Mouse (Mus musculus) intestine, postnatal 0 days (tissue): ENCODE data around the gene Srsf12. TPM values are rescaled to one million over a fixed set of nuclear protein-coding genes. Genes with fewer than 3 reads are reported as not detected.
A peak's percentile ranks its signal among the peaks of the same experiment; 100 is the strongest.

Experiments used
- ATAC-seq: fragments of 200-750 bp; cut with Nextera tagmentation; 2 replicates; pipeline ENCODE4 v1.8.0; 2017; ENCODE audit warnings: mild to moderate bottlenecking, moderate TSS enrichment, moderate library complexity
- H3K27ac ChIP-seq: fragments of 300-500 bp; sonication (generic); 2 replicates; pipeline ENCODE4 v1.5.1; 2014; ENCODE audit warnings: mild to moderate bottlenecking, low read depth, low read length, moderate library complexity
- H3K27me3 ChIP-seq: fragments of 300-500 bp; sonication (generic); replicated peaks from 2 replicates; pipeline ENCODE4 v1.6.1; 2014; ENCODE audit warnings: low read length, mixed read lengths; ENCODE audit not compliant: control insufficient read depth, insufficient read depth
- H3K36me3 ChIP-seq: fragments of 300-500 bp; sonication (generic); 2 replicates; pipeline ENCODE4 v1.6.1; 2014; ENCODE audit warnings: mild to moderate bottlenecking, moderate library complexity; ENCODE audit not compliant: control insufficient read depth, insufficient read depth
- H3K4me1 ChIP-seq: fragments of 300-500 bp; sonication (generic); replicated peaks from 2 replicates; pipeline ENCODE4 v1.6.1; 2014; ENCODE audit warnings: antibody characterized with exemption, low read length, mixed read lengths; ENCODE audit not compliant: control insufficient read depth, insufficient read depth
- H3K4me2 ChIP-seq: fragments of 300-500 bp; sonication (generic); replicated peaks from 2 replicates; pipeline ENCODE4 v1.6.1; 2014; ENCODE audit warnings: low read depth, mild to moderate bottlenecking, moderate library complexity
- H3K4me3 ChIP-seq: fragments of 300-500 bp; sonication (generic); 2 replicates; pipeline ENCODE4 v1.5.1; 2014; ENCODE audit warnings: low read depth, low read length
- H3K9ac ChIP-seq: fragments of 300-500 bp; sonication (generic); 2 replicates; pipeline ENCODE4 v1.6.1; 2014; ENCODE audit warnings: mild to moderate bottlenecking, low read depth, low read length
- H3K9me3 ChIP-seq: fragments of 300-500 bp; sonication (generic); 2 replicates; pipeline ENCODE4 v1.6.1; 2016; ENCODE audit warnings: mixed run types; ENCODE audit not compliant: control insufficient read depth
- CTCF ChIP-seq: sonication (generic); IDR thresholded peaks from 2 replicates; pipeline ENCODE4 v1.5.1; 2016; ENCODE audit warnings: low read depth, mild to moderate bottlenecking, control low read depth, antibody characterized with exemption, moderate library complexity
- WGBS: fragments of 180-500 bp; shearing (Covaris S2); extraction: QIAGEN DNeasy Blood & Tissue Kit; methylation state at CpG from one replicate; pipeline ENCODE4 v1.1.7; 2014; 5-methylcytosine and 5-hydroxymethylcytosine counted together
- polyA plus RNA-seq: library from polyadenylated mRNA; unstranded; fragments of >200 nt; fragmentation: Nextera tagmentation; extraction: Ambion mirVana; gene quantifications from 2 replicates; pipeline ENCODE4 v1.2.1, GENCODE M21; 2015

Srsf12 gene
- polyA plus RNA-seq, 1 experiment from 2014 or later, result 2.0 TPM

- no peaks in the 10 kb centered on the region for H3K9me3 ChIP-seq
These were observed 10.7 kb upstream of the Srsf12 start for GRCm38 (mm10) chr4:33198117-33198516.

GRCm38 (mm10) chr4:33204682-33205081 lies 4.1 kb upstream of the Srsf12 start:
- ATAC-seq, result no peak
- no peaks in the 10 kb centered on the region for H3K9me3 ChIP-seq
- WGBS, result 9% methylated on average over 4 of the region's 4 CpGs
- H3K27me3 ChIP-seq, result no peaks in the 10 kb centered on the region
- no peaks in the 10 kb centered on the region for H3K36me3 ChIP-seq
- H3K4me2 ChIP-seq, result no peak overlapping the region
- H3K4me3 ChIP-seq, result no peak overlapping the region
- H3K27ac ChIP-seq, result no peak overlapping the region
- H3K4me1 ChIP-seq, result no peaks in the 10 kb centered on the region
- H3K9ac ChIP-seq, result no peak overlapping the region
- TF ChIP-seq CTCF, result peak; percentile 85

More at GRCm38 (mm10) chr4:33198117-33198516, 10.7 kb upstream of the Srsf12 start:
- WGBS, result 19% methylated on average over 2 of the region's 2 CpGs
- no peak overlapping the region for H3K4me2 ChIP-seq
- no peaks in the 10 kb centered on the region for H3K27me3 ChIP-seq
- no peak overlapping the region for H3K9ac ChIP-seq
- no peak overlapping the region for H3K27ac ChIP-seq
- H3K36me3 ChIP-seq, result no peaks in the 10 kb centered on the region
- H3K4me3 ChIP-seq, result no peak overlapping the region
- no peaks in the 10 kb centered on the region for H3K4me1 ChIP-seq
- ATAC-seq, result no peak
- TF ChIP-seq CTCF, result no peak

GRCm38 (mm10) chr4:33207551-33207950 lies 1.2 kb upstream of the Srsf12 start:
- H3K27ac ChIP-seq, result no peak overlapping the region
- ATAC-seq, result no peak
- no peaks in the 10 kb centered on the region for H3K36me3 ChIP-seq
- no peak for TF ChIP-seq CTCF
- H3K4me2 ChIP-seq, result no peak overlapping the region
- no peak overlapping the region for H3K9ac ChIP-seq
- no peaks in the 10 kb centered on the region for H3K27me3 ChIP-seq
- H3K4me3 ChIP-seq, result no peak overlapping the region
- peaks cover 4% of the 10 kb centered on the region; the same call in 1 of the 2 replicates for H3K9me3 ChIP-seq
- no peaks in the 10 kb centered on the region for H3K4me1 ChIP-seq
- 63% methylated on average over 2 of the region's 2 CpGs for WGBS

GRCm38 (mm10) chr4:33221847-33222246 lies 13.1 kb downstream of the Srsf12 start:
- Histone ChIP-seq H3K9me3 (no peaks in the 10 kb centered on the region), H3K27ac (no peak overlapping the region), H3K4me1 (no peaks in the 10 kb centered on the region), H3K4me2 (no peak overlapping the region), H3K9ac (no peak overlapping the region), H3K27me3 (no peaks in the 10 kb centered on the region), H3K36me3 (no peaks in the 10 kb centered on the region), H3K4me3 (no peak overlapping the region)
- TF ChIP-seq CTCF, result no peak
- ATAC-seq, result no peak
- 48% methylated on average over 1 of the region's 1 CpGs for WGBS

GRCm38 (mm10) chr4:33224003-33224675 lies 15.3 kb downstream of the Srsf12 start:
- WGBS, result 41% methylated on average over 7 of the region's 7 CpGs
- H3K4me1 ChIP-seq, result no peaks in the 10 kb centered on the region
- no peak for ATAC-seq
- no peak for TF ChIP-seq CTCF
- H3K27me3 ChIP-seq, result no peaks in the 10 kb centered on the region
- no peak overlapping the region for H3K4me2 ChIP-seq
- no peaks in the 10 kb centered on the region for H3K36me3 ChIP-seq
- H3K9me3 ChIP-seq, result no peaks in the 10 kb centered on the region
- no peak overlapping the region for H3K9ac ChIP-seq
- H3K27ac ChIP-seq, result no peak overlapping the region
- no peak overlapping the region for H3K4me3 ChIP-seq

- no peak overlapping the region for H3K27ac ChIP-seq
- no peaks in the 10 kb centered on the region for H3K4me1 ChIP-seq
- WGBS, result 79% methylated on average over 7 of the region's 7 CpGs
- no peak overlapping the region for H3K4me2 ChIP-seq
- no peak for ATAC-seq
- no peak overlapping the region for H3K4me3 ChIP-seq
- H3K9ac ChIP-seq, result no peak overlapping the region
- H3K27me3 ChIP-seq, result no peaks in the 10 kb centered on the region
- TF ChIP-seq CTCF, result no peak
- no peaks in the 10 kb centered on the region for H3K9me3 ChIP-seq
- no peaks in the 10 kb centered on the region for H3K36me3 ChIP-seq
These were observed 18.4 kb downstream of the Srsf12 start for GRCm38 (mm10) chr4:33227164-33227563.

GRCm38 (mm10) chr4:33229639-33230038 lies 20.8 kb downstream of the Srsf12 start:
- 53% methylated on average over 4 of the region's 4 CpGs for WGBS
- Histone ChIP-seq H3K4me2 (no peak overlapping the region), H3K9me3 (no peaks in the 10 kb centered on the region), H3K36me3 (no peaks in the 10 kb centered on the region), H3K4me3 (no peak overlapping the region), H3K9ac (no peak overlapping the region), H3K27me3 (no peaks in the 10 kb centered on the region), H3K27ac (no peak overlapping the region), H3K4me1 (no peaks in the 10 kb centered on the region)
- no peak for TF ChIP-seq CTCF
- ATAC-seq, result no peak
